Mouse (Mus musculus): ENCODE measurements around the gene Cyb5rl. TPM values are rescaled to one million over a fixed set of nuclear protein-coding genes. Genes with fewer than 3 reads are reported as not detected.

Cyb5rl gene
- polyA plus RNA-seq, 1 experiment from 2014 or later: 5.2 TPM

- H3K9ac ChIP-seq (ENCODE audit: low read length): no peak overlapping the region
- 84% methylated on average over 5 of the region's 5 CpGs for WGBS
- ATAC-seq (replicated peaks; ENCODE audit: low FRiP score): no peak
- peaks cover 25% of the 10 kb centered on the region for H3K4me1 ChIP-seq (replicated peaks; ENCODE audit: control insufficient read depth, insufficient read depth, low read length)
- H3K27me3 ChIP-seq (ENCODE audit: control insufficient read depth, insufficient read depth, low read length): no peaks in the 10 kb centered on the region
- H3K27ac ChIP-seq (ENCODE audit: low read depth, low read length): no peak overlapping the region
- H3K9me3 ChIP-seq (ENCODE audit: control insufficient read depth, low read length): no peaks in the 10 kb centered on the region
- no peaks in the 10 kb centered on the region for H3K36me3 ChIP-seq (ENCODE audit: control insufficient read depth, insufficient read depth, low read length)
- no peak overlapping the region for H3K4me3 ChIP-seq (ENCODE audit: low read depth, low read length)
- no peak overlapping the region for H3K4me2 ChIP-seq (ENCODE audit: low read depth, low read length, severe bottlenecking)
- no peak for DNase-seq (ENCODE audit: low spot score)
Observed at GRCm38 (mm10) chr4:107135663-107136062, 68.9 kb downstream of the Cyb5rl start.

- 44% methylated on average over 3 of the region's 3 CpGs for WGBS
- no peaks in the 10 kb centered on the region for H3K9me3 ChIP-seq (ENCODE audit: control insufficient read depth, low read length)
- H3K27ac ChIP-seq (ENCODE audit: low read depth, low read length): no peak overlapping the region
- no peak overlapping the region for H3K4me2 ChIP-seq (ENCODE audit: low read depth, low read length, severe bottlenecking)
- H3K9ac ChIP-seq (ENCODE audit: low read length): no peak overlapping the region
- DNase-seq (ENCODE audit: low spot score): no peak
- H3K4me1 ChIP-seq (replicated peaks; ENCODE audit: control insufficient read depth, insufficient read depth, low read length): peaks cover 21% of the 10 kb centered on the region; the same call in 1 of the 2 replicates
- ATAC-seq (replicated peaks; ENCODE audit: low FRiP score): no peak
- no peak overlapping the region for H3K4me3 ChIP-seq (ENCODE audit: low read depth, low read length)
- no peaks in the 10 kb centered on the region for H3K27me3 ChIP-seq (ENCODE audit: control insufficient read depth, insufficient read depth, low read length)
- H3K36me3 ChIP-seq (ENCODE audit: control insufficient read depth, insufficient read depth, low read length): no peaks in the 10 kb centered on the region
Observed at GRCm38 (mm10) chr4:107136531-107136930, 69.7 kb downstream of the Cyb5rl start.

Other genes with a start within 250 kb of the Cyb5rl start
- 135 and 138 TPM in 2 replicates for gene Ssbp3, start 156.3 kb upstream of the Cyb5rl start, polyA plus RNA-seq (2014; fragmentation: Nextera tagmentation; extraction: Ambion mirVana)
- gene Mrpl37, start 120 bp upstream of the Cyb5rl start, polyA plus RNA-seq (2014; fragmentation: Nextera tagmentation; extraction: Ambion mirVana): 108 and 121 TPM in 2 replicates
- gene Cdcp2, start 29.9 kb downstream of the Cyb5rl start, polyA plus RNA-seq (2014; fragmentation: Nextera tagmentation; extraction: Ambion mirVana): 0.17 TPM in 1 of 2 replicates, not detected in the other
- 261 and 265 TPM in 2 replicates for gene Tmem59, start 111.4 kb downstream of the Cyb5rl start, polyA plus RNA-seq (2014; fragmentation: Nextera tagmentation; extraction: Ambion mirVana)
- 21.2 and 26.2 TPM in 2 replicates for gene Tceanc2, start 112.1 kb downstream of the Cyb5rl start, polyA plus RNA-seq (2014; fragmentation: Nextera tagmentation; extraction: Ambion mirVana)
- not detected in 2 replicates for gene Ldlrad1, start 142.2 kb downstream of the Cyb5rl start, polyA plus RNA-seq (2014; fragmentation: Nextera tagmentation; extraction: Ambion mirVana)
- gene Lrrc42, start 186.5 kb downstream of the Cyb5rl start, polyA plus RNA-seq (2014; fragmentation: Nextera tagmentation; extraction: Ambion mirVana): 90.5 and 99.5 TPM in 2 replicates
- 23.7 and 27.2 TPM in 2 replicates for gene Hspb11, start 186.6 kb downstream of the Cyb5rl start, polyA plus RNA-seq (2014; fragmentation: Nextera tagmentation; extraction: Ambion mirVana)
- not detected in 2 replicates for gene Dio1, start 240.2 kb downstream of the Cyb5rl start, polyA plus RNA-seq (2014; fragmentation: Nextera tagmentation; extraction: Ambion mirVana)
- gene Yipf1, start 247.4 kb downstream of the Cyb5rl start, polyA plus RNA-seq (2014; fragmentation: Nextera tagmentation; extraction: Ambion mirVana): 35.6 and 40.8 TPM in 2 replicates

Measured in forebrain, embryonic 11.5 days (tissue).